Mouse (Mus musculus) neural tube, embryonic 10.5 days (tissue): ENCODE measurements around the gene Ccdc57.
"Not testable (repeated sequence)": the region's sequence is repeated elsewhere in the genome, so short reads cannot be mapped to it uniquely, and the experiment has no call there.

Experiments
- DNase-seq: peaks from one replicate; pipeline ENCODE4 v3.0.0-alpha.2; 2017; ENCODE audit warnings: low spot score; ENCODE audit errors: extremely low spot score

Gene Ccdc57

DNA sequence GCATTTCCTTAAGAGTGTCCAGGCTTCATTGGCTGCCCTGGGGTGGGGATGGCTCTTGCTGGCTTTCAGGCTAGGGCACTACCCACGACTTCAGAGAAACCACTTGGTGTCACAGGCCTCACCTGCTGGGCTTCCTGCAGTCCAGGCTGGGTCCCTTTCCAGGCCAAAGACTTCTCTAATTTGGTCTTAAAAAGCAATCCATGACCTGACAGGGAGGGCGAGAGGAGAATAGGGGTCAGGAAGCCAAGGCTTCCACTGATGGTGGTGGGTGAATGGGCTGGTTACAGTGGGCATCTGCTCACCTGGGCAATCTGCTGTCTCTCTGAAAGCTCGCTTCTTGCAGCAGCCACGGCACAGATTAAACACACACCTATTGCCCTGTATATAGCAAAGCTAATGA is 143.3 kb downstream of the Ccdc57 start:
- DNase-seq, result no peak

DNA sequence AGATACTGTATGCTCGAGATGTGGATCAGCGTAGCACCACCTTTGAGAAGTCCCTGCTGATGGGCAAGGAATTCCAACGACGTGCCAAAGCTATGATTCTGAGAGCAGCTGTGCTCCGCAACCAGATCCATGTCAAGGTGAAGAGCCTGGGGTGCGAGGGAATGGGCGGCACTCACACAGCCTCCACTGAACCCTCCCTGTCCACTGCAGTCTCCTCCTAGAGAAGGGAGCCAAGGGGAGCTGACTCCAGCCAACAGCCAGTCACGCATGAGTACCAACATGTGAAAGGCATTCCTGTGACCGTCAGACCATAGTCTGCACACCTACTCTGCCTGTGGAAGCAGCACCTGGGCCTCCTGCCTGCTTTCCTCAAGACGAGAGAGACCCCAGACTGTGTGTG is 144.2 kb downstream of the Ccdc57 start:
- not testable (repeated sequence) for DNase-seq

DNA sequence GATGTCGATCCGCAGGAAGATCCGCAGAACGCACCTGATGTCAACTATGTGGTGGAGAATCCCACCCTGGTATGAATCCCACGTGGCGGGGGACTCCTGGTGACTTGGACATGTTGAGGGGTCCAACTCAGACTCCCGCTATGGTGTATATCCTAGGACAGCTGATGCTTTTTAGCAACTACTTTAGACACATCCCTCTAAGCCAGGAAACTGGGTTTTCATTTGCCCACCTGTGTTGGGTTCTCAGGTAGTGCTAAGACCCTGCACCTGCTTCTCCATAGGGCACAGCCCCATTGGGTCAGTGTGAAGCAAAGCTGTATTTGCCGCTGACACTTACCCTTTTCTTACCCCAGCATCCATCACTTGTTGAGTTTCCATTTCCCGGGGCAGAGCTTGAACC is 147.5 kb downstream of the Ccdc57 start:
- no peak for DNase-seq

DNA sequence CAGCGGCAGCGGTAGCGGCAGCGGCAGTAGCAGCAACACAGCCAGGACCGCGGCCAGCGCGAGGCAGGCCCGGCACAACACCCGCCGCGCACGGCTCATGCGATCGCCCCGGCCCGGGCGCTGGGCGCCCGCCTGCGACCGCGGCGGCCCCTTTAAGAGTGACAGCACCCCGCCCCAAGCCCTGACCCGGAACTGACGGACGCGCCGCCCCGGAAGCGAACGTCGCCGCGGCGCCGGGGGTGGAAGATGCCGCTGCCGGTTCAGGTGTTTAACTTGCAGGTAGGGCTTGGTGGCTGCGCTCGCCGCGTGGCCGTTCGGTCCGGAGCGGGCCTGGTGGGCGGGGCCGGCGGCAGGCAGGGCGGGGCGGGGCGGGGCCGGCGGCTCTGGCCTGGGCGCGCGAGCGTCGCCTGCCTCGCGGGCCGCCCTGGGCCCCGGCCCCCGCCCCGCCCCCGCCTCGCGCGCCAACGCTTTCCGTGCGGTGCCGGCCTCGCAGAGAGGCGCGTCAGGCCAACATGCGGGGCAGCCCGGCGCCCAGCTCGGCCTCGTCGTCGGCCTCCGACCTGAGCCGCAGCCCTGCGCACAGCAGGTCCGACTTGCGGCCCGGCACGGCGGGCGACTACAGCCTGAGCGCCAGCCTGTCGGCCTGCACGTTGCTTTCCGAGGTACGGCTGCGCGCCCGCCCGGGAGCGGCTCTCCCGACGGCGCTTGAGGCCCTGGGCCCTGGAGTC is 148.4 kb downstream of the Ccdc57 start, which contains the start of the genes Rfng and Gps1:
Gene Rfng (minus strand): TSS at position 144 of the 728 bp plus-strand sequence.
Gene Gps1 (plus strand): TSS at position 209 of the 728 bp plus-strand sequence.
- DNase-seq, result peak; percentile 90

DNA sequence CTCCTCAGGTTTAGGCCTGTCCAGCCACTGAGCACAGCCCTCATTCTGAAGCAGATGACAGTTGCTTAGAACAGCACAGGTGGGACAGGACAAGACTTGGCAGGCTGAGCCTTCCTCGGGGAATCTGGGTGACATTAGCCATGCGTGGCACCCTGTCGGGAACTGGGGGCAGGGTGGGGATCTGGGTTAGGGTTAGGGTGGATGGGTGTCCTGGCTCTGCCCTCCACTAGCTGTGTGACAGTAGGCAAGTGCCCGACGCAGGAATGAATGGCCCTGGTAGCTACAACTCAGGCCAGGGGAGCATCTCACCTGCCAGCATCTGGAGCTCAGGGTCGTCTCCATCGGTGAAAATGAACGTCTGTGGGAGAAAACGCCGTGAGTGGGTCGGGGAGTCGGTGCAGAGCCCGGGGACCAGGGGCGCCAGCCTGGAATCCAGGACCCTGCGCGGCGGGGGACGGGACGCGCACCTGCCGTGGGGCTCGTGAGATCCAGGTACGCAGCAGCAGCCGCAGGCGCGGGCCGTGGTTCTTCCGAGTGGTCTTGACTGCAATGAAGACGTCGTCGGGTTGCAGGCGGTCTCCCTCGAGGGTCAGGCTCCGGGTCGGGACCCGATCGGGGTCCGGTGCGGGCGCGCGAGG is 149.1 kb downstream of the Ccdc57 start:
- no peak for DNase-seq

DNA sequence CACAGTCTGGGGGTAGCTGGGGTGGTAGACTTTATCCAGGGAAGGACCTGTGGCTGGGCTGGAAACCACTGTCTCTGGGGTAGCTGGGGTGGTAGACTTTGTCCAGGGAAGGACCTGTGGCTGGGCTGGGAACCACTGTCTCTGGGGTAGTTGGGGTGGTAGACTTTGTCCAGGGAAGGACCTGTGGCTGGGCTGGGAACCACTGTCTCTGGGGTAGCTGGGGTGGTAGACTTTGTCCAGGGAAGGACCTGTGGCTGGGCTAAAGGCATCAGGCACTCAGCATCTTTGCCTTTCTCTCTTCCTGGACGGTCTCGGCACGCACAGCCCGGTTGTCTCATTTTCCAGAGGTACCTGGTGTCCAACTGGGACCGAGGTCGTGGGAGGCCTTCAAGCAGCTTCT is 151.3 kb downstream of the Ccdc57 start:
- DNase-seq, result not testable (repeated sequence)

DNA sequence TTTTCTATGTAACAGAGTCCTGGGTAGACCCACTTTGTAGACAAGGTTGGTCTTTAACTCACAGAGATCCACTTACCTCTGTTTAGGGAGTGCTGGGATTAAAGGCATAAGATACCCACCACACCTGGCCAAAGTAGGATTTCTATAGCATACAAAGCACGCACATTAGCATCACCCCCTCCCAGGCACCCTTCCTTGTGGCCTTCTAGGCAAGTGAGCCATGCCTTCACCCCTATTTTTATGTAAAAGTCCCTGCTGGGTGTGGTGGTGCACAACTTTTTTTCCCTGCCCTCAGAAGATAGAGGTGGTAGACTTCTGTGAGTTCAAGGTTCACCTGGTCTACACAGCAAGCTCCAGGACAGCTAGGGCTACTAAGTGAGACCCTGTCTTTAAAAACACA is 152.8 kb downstream of the Ccdc57 start:
- no peak for DNase-seq

DNA sequence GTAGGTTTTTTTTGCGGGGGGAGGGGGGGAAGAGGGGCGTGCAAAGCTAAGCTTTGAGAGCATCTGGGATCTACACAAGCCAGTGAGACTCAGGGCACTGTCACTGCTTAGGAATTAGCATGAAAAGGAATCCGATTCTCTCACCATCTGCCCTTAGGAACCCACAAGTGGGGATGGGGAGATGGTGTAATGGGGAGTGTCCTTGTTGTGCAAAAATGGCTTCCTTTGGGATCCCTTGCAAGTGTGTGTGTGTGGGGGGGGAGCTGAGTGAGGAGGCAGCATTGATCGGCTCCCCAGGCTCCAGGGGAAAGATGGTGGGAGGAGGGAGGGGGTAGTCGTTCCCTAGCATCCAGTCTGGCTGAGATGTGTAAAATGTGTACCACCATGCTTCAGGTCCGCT is 155.5 kb downstream of the Ccdc57 start:
- DNase-seq, result no peak
